Mouse (Mus musculus) liver, postnatal 0 days (tissue): ENCODE measurements around the gene Aff4.

Experiments
- CTCF ChIP-seq: sonication (generic); IDR thresholded peaks from 2 replicates; pipeline ENCODE4 v1.5.1; 2016; ENCODE audit warnings: antibody characterized with exemption, low read depth
- EP300 ChIP-seq: IDR thresholded peaks from 2 replicates; pipeline ENCODE4 v1.6.1; 2016; ENCODE audit warnings: antibody characterized with exemption, low read depth, mild to moderate bottlenecking

- TF ChIP-seq CTCF (no peak), EP300 (no peak)
These were observed 1.4 kb downstream of the Aff4 start for GRCm38 (mm10) chr11:53351943-53352590.
